Mouse (Mus musculus): ENCODE results near the gene Abhd2. TPM values are rescaled to one million over a fixed set of nuclear protein-coding genes. Genes with fewer than 3 reads are reported as not detected.
A peak's percentile ranks its signal among the peaks of the same experiment; 100 is the strongest.

Abhd2 gene
- polyA plus RNA-seq, 1 experiment from 2014 or later, result 24.9 TPM

GRCm38 (mm10) chr7:79298681-79299080 is 25.7 kb downstream of the Abhd2 start:
- no peak overlapping the region for H3K9ac ChIP-seq (ENCODE audit: low read length)
- no peaks in the 10 kb centered on the region for H3K27me3 ChIP-seq (ENCODE audit: control insufficient read depth, insufficient read depth, low read depth, low read length)
- 27% methylated on average over 1 of the region's 1 CpGs for WGBS
- H3K36me3 ChIP-seq (ENCODE audit: control insufficient read depth, insufficient read depth, low read length), result peaks cover 2% of the 10 kb centered on the region
- H3K4me2 ChIP-seq (ENCODE audit: low read depth, low read length), result no peak overlapping the region
- no peak for ATAC-seq (ENCODE audit: low read depth)
- no peak overlapping the region for H3K4me3 ChIP-seq (ENCODE audit: low read length)
- no peaks in the 10 kb centered on the region for H3K9me3 ChIP-seq (ENCODE audit: control insufficient read depth, low read length)
- H3K4me1 ChIP-seq (replicated peaks; ENCODE audit: control insufficient read depth, insufficient read depth, low read length), result peaks cover 57% of the 10 kb centered on the region
- H3K27ac ChIP-seq (ENCODE audit: low read length), result peak overlapping the region; percentile 92

- 37% methylated on average over 7 of the region's 7 CpGs for WGBS
- no peaks in the 10 kb centered on the region for H3K9me3 ChIP-seq (ENCODE audit: control insufficient read depth, low read length)
- peaks cover 2% of the 10 kb centered on the region for H3K36me3 ChIP-seq (ENCODE audit: control insufficient read depth, insufficient read depth, low read length)
- H3K4me3 ChIP-seq (ENCODE audit: low read length), result no peak overlapping the region
- no peak overlapping the region for H3K9ac ChIP-seq (ENCODE audit: low read length)
- peaks cover 55% of the 10 kb centered on the region for H3K4me1 ChIP-seq (replicated peaks; ENCODE audit: control insufficient read depth, insufficient read depth, low read length)
- ATAC-seq (ENCODE audit: low read depth), result peak; percentile 59
- H3K4me2 ChIP-seq (ENCODE audit: low read depth, low read length), result no peak overlapping the region; the same call in 1 of the 2 replicates
- peak overlapping the region; percentile 92 for H3K27ac ChIP-seq (ENCODE audit: low read length)
- H3K27me3 ChIP-seq (ENCODE audit: control insufficient read depth, insufficient read depth, low read depth, low read length), result no peaks in the 10 kb centered on the region
These were observed 26.5 kb downstream of the Abhd2 start for GRCm38 (mm10) chr7:79299548-79299947.

DNA sequence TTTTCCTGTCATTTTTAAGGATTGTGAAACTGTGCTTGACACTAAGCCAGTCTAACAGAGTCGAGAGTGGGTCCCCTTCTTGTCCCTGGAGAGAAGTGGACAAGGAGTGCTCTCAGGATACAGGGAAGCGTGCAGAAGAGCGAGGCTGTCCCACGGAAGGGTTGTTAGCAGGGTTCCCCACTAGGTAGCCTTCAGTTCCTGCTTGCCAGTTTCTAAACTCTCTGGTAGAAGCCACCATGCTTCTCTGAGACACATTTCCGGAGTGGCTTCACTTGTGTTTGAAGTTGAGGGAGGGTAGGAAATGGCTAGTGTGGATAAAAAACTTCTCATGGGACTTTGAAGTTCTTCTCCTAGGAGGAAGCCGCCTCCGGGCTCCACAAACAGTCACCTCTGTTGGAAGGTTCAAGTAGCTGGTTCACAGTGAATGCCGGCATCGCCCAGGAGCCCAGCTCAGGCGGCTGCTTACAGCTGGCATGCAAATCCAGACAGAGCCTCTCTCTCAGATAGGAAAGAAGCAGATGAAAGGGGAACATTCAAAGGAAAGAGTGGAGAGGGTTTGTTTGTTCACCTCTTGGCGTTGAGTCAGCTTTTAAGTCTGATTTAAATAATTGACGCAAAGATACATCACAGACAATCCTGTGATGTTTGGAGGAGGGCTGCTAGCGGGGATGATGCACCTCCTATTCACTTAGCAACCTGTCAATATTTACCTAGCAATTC is 27.6 kb downstream of the Abhd2 start:
- no peak overlapping the region for H3K9ac ChIP-seq (ENCODE audit: low read length)
- H3K4me1 ChIP-seq (replicated peaks; ENCODE audit: control insufficient read depth, insufficient read depth, low read length), result peaks cover 51% of the 10 kb centered on the region
- 22% methylated on average over 13 of the region's 13 CpGs for WGBS
- H3K36me3 ChIP-seq (ENCODE audit: control insufficient read depth, insufficient read depth, low read length), result peaks cover 2% of the 10 kb centered on the region
- peak overlapping the region; percentile 92 for H3K27ac ChIP-seq (ENCODE audit: low read length)
- no peak overlapping the region for H3K4me3 ChIP-seq (ENCODE audit: low read length)
- no peaks in the 10 kb centered on the region for H3K9me3 ChIP-seq (ENCODE audit: control insufficient read depth, low read length)
- H3K4me2 ChIP-seq (ENCODE audit: low read depth, low read length), result no peak overlapping the region
- peak; percentile 52 for ATAC-seq (ENCODE audit: low read depth)
- H3K27me3 ChIP-seq (ENCODE audit: control insufficient read depth, insufficient read depth, low read depth, low read length), result no peaks in the 10 kb centered on the region

DNA sequence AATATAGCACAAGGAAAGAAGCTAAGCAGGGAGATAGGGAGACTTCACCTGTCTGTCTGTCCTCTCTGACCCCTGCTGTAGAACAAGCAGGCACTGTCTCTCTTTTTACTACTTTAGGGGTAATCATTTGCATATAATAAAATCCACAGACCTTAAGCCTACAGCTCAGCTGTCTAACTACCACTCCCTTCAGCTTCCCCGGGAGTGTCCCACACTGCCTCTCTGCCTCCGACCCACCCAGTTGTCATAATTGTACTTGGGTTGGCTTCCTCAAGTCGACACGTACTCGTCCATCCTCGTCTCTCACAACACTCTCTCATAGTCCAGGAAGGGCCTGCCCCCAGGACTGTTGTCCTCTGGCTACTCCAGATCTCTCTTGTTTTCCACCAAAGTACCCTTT is 29.1 kb downstream of the Abhd2 start:
- Histone ChIP-seq H3K9ac (ENCODE audit: low read length) (no peak overlapping the region), H3K4me1 (replicated peaks; ENCODE audit: control insufficient read depth, insufficient read depth, low read length) (peaks cover 43% of the 10 kb centered on the region), H3K9me3 (ENCODE audit: control insufficient read depth, low read length) (no peaks in the 10 kb centered on the region), H3K36me3 (ENCODE audit: control insufficient read depth, insufficient read depth, low read length) (peaks cover 2% of the 10 kb centered on the region), H3K27ac (ENCODE audit: low read length) (peak overlapping the region; percentile 92), H3K27me3 (ENCODE audit: control insufficient read depth, insufficient read depth, low read depth, low read length) (no peaks in the 10 kb centered on the region), H3K4me2 (ENCODE audit: low read depth, low read length) (no peak overlapping the region), H3K4me3 (ENCODE audit: low read length) (no peak overlapping the region)
- WGBS, result 56% methylated on average over 6 of the region's 6 CpGs
- no peak for ATAC-seq (ENCODE audit: low read depth)

DNA sequence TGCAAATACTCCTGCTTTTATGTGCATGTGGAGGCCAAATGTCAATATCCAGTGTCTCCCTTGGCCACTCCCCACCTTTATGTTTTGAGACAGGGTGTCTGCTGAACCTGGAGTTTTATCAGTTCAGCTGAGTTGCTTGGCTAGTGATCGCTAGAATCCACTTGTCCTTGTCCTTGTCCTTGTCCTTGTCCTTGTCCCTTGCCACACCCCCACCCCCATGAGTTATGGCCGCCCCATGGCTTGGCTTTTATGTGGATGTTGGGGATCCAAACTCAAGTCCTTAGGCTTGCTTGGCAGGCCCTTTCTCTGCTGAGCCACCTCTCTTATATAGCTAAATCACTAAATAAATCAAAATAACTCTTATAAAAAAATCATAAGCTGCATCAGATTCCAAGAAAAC is 29.6 kb downstream of the Abhd2 start:
- Histone ChIP-seq H3K4me2 (ENCODE audit: low read depth, low read length) (no peak overlapping the region), H3K9ac (ENCODE audit: low read length) (no peak overlapping the region), H3K36me3 (ENCODE audit: control insufficient read depth, insufficient read depth, low read length) (peaks cover 2% of the 10 kb centered on the region; the same call in 1 of the 2 replicates), H3K4me3 (ENCODE audit: low read length) (no peak overlapping the region), H3K27ac (ENCODE audit: low read length) (no peak overlapping the region; the same call in 1 of the 2 replicates), H3K4me1 (replicated peaks; ENCODE audit: control insufficient read depth, insufficient read depth, low read length) (peaks cover 43% of the 10 kb centered on the region), H3K9me3 (ENCODE audit: control insufficient read depth, low read length) (no peaks in the 10 kb centered on the region), H3K27me3 (ENCODE audit: control insufficient read depth, insufficient read depth, low read depth, low read length) (no peaks in the 10 kb centered on the region)
- ATAC-seq (ENCODE audit: low read depth), result no peak
- WGBS, result 56% methylated on average over 2 of the region's 2 CpGs

DNA sequence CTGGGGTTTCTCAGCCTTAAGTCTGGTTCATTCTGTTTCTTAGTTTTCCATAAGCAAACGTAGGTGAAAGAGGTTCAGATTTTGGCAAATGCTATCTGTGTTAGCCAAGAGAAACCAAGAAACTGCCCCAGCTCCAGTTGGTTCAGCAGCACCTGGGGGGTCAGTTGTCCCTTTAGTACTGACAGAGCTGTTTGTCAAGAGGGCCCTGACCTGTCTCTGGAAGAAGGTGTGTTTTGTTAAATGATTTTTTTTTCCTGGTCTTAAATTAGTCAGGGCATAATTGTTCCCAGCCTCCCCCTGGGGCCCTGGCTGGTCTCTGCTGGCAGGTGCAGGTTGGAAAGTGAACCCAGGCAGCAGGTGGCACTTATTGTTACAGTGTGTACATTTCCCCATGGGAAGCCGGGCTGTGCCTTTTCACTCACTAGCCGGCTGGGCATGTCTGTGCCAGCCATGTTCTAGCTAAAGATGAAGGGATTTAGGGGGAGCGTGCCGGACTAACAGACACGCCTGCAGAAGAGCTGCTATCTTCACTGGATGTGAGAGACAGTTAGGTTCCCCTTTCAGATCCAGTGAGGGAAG is 30.3 kb downstream of the Abhd2 start:
- Histone ChIP-seq H3K9ac (ENCODE audit: low read length) (no peak overlapping the region), H3K4me3 (ENCODE audit: low read length) (no peak overlapping the region), H3K36me3 (ENCODE audit: control insufficient read depth, insufficient read depth, low read length) (no peaks in the 10 kb centered on the region), H3K27me3 (ENCODE audit: control insufficient read depth, insufficient read depth, low read depth, low read length) (no peaks in the 10 kb centered on the region), H3K4me2 (ENCODE audit: low read depth, low read length) (no peak overlapping the region), H3K4me1 (replicated peaks; ENCODE audit: control insufficient read depth, insufficient read depth, low read length) (peaks cover 43% of the 10 kb centered on the region), H3K27ac (ENCODE audit: low read length) (peak overlapping the region; percentile 62), H3K9me3 (ENCODE audit: control insufficient read depth, low read length) (no peaks in the 10 kb centered on the region)
- ATAC-seq (ENCODE audit: low read depth), result peak; percentile 19; the same call in 1 of the 2 replicates
- 75% methylated on average over 6 of the region's 6 CpGs for WGBS

- 36% methylated on average over 8 of the region's 8 CpGs for WGBS
- no peak overlapping the region for H3K4me2 ChIP-seq (ENCODE audit: low read depth, low read length)
- ATAC-seq (ENCODE audit: low read depth), result no peak
- no peak overlapping the region for H3K9ac ChIP-seq (ENCODE audit: low read length)
- H3K4me3 ChIP-seq (ENCODE audit: low read length), result no peak overlapping the region
- no peaks in the 10 kb centered on the region for H3K36me3 ChIP-seq (ENCODE audit: control insufficient read depth, insufficient read depth, low read length)
- peak overlapping the region; percentile 12; the same call in 1 of the 2 replicates for H3K27ac ChIP-seq (ENCODE audit: low read length)
- no peaks in the 10 kb centered on the region for H3K9me3 ChIP-seq (ENCODE audit: control insufficient read depth, low read length)
- no peaks in the 10 kb centered on the region for H3K27me3 ChIP-seq (ENCODE audit: control insufficient read depth, insufficient read depth, low read depth, low read length)
- H3K4me1 ChIP-seq (replicated peaks; ENCODE audit: control insufficient read depth, insufficient read depth, low read length), result peaks cover 41% of the 10 kb centered on the region
These were observed 35.5 kb downstream of the Abhd2 start for GRCm38 (mm10) chr7:79308455-79309030.

DNA sequence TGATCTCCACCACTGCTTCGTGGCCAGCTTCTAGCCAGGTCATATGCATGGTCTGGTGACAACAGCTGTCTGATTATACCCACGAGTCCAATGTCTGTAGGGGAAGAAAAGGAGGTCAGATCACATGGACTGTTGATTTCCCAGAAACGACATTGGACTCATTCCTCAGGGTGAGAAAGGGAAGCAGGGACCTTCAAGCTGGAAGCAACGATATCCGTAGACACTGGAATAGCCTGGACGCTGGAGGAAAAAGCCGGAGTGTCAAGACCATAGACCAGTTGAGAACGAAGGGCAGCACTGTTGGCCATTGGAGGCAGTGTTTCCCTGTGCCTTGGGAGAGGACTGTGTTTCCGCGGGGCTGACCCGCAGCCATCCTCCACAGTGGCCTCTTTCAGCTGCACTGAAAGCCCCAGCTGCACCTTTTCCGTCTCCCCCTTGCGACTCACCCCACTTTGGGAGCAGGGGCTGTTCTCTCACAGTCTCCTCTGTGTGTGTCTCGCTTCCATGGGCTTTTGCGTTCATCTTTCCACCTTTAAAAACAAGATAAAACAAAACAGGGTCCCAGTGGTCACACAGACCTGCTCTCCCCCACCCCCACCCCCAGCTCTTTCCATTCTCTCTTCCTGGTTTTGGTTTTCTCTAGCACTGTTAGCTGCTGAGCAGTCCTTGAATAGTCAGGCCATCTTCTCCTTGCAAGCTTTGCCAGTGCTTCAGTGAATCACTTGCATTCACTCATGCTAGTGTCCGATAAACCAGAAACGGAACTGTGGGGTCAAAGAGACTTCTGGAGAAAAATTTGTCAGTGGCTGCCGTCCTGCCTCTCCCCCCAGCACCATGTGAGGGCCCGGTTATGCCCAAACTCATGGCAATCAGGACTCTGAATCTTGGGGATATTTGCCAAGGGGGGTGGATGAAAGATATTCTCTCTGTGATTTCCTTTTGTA is 36.5 kb downstream of the Abhd2 start:
- peak; percentile 47; the same call in 1 of the 2 replicates for ATAC-seq (ENCODE audit: low read depth)

More for the DNA sequence above, 36.5 kb downstream of the Abhd2 start:
- peaks cover 44% of the 10 kb centered on the region for H3K4me1 ChIP-seq (replicated peaks; ENCODE audit: control insufficient read depth, insufficient read depth, low read length)
- no peak overlapping the region; the same call in 1 of the 2 replicates for H3K9ac ChIP-seq (ENCODE audit: low read length)
- peak overlapping the region; percentile 56 for H3K27ac ChIP-seq (ENCODE audit: low read length)
- H3K27me3 ChIP-seq (ENCODE audit: control insufficient read depth, insufficient read depth, low read depth, low read length), result no peaks in the 10 kb centered on the region
- WGBS, result 35% methylated on average over 19 of the region's 19 CpGs
- no peaks in the 10 kb centered on the region for H3K36me3 ChIP-seq (ENCODE audit: control insufficient read depth, insufficient read depth, low read length)
- no peak overlapping the region for H3K4me2 ChIP-seq (ENCODE audit: low read depth, low read length)
- no peaks in the 10 kb centered on the region for H3K9me3 ChIP-seq (ENCODE audit: control insufficient read depth, low read length)
- no peak overlapping the region for H3K4me3 ChIP-seq (ENCODE audit: low read length)
